Mouse (Mus musculus) cerebellum, postnatal 10 days (tissue): ENCODE data around the gene Ube2q2.
A peak's percentile ranks its signal among the peaks of the same experiment; 100 is the strongest.
"Not testable (repeated sequence)": the region's sequence is repeated elsewhere in the genome, so short reads cannot be mapped to it uniquely, and the experiment has no call there.

ENCODE experiments used
- DNase-seq, 2 experiments: peaks; one replicate each; pipeline ENCODE4 v3.0.0; 2021; ENCODE audit warnings: mixed read lengths in 2 of 2

The Ube2q2 gene

GRCm38 (mm10) chr9:55172195-55172685 is 23.6 kb downstream of the Ube2q2 start:
- no peak for DNase-seq

GRCm38 (mm10) chr9:55174235-55174634 is 25.6 kb downstream of the Ube2q2 start:
- DNase-seq, result no peak

GRCm38 (mm10) chr9:55195876-55196275 is 47.2 kb downstream of the Ube2q2 start:
- DNase-seq, result no peak

- DNase-seq, result no peak
Measured at GRCm38 (mm10) chr9:55198260-55198659, 49.6 kb downstream of the Ube2q2 start.

GRCm38 (mm10) chr9:55199348-55199747 is 50.7 kb downstream of the Ube2q2 start:
- DNase-seq, result peak; percentile 54 to 60

- peak in 1 of 2 experiments; percentile 8 for DNase-seq
Measured at GRCm38 (mm10) chr9:55208458-55208789, 59.8 kb downstream of the Ube2q2 start.

- DNase-seq, result peak; percentile 93 to 94
Measured at GRCm38 (mm10) chr9:55208790-55209481, 60.3 kb downstream of the Ube2q2 start, which contains the start of gene Fbxo22. Fbxo22 (plus strand) TSS chr9:55208925.

GRCm38 (mm10) chr9:55211611-55212010 is 63.0 kb downstream of the Ube2q2 start:
- no peak for DNase-seq

- DNase-seq, result no peak
Measured at GRCm38 (mm10) chr9:55213396-55213795, 64.7 kb downstream of the Ube2q2 start.

GRCm38 (mm10) chr9:55215056-55215455 is 66.4 kb downstream of the Ube2q2 start:
- no peak for DNase-seq

GRCm38 (mm10) chr9:55215648-55216047 is 67.0 kb downstream of the Ube2q2 start:
- no peak for DNase-seq

GRCm38 (mm10) chr9:55216078-55216477 is 67.4 kb downstream of the Ube2q2 start:
- no peak for DNase-seq

- DNase-seq, result no peak
Measured at GRCm38 (mm10) chr9:55217381-55217780, 68.7 kb downstream of the Ube2q2 start.

GRCm38 (mm10) chr9:55225165-55225737 is 76.6 kb downstream of the Ube2q2 start:
- DNase-seq, result no peak

GRCm38 (mm10) chr9:55226251-55226650 is 77.6 kb downstream of the Ube2q2 start:
- no peak for DNase-seq

- no peak for DNase-seq
Measured at GRCm38 (mm10) chr9:55228149-55228548, 79.5 kb downstream of the Ube2q2 start.

GRCm38 (mm10) chr9:55229010-55229409 is 80.4 kb downstream of the Ube2q2 start:
- no peak for DNase-seq

- DNase-seq, result peak; percentile 50 to 51
Measured at GRCm38 (mm10) chr9:55231544-55231943, 82.9 kb downstream of the Ube2q2 start.

- DNase-seq, result no peak
Measured at GRCm38 (mm10) chr9:55232110-55232509, 83.5 kb downstream of the Ube2q2 start.

GRCm38 (mm10) chr9:55232586-55232985 is 83.9 kb downstream of the Ube2q2 start:
- no peak for DNase-seq

GRCm38 (mm10) chr9:55233076-55233475 is 84.4 kb downstream of the Ube2q2 start:
- DNase-seq, result not testable (repeated sequence)

- DNase-seq, result no peak
Measured at GRCm38 (mm10) chr9:55236235-55237165, 87.8 kb downstream of the Ube2q2 start.

- DNase-seq, result no peak
Measured at GRCm38 (mm10) chr9:55240852-55241251, 92.2 kb downstream of the Ube2q2 start.
